Mouse (Mus musculus): ENCODE results near the gene Grpr.

Gene Grpr

DNA sequence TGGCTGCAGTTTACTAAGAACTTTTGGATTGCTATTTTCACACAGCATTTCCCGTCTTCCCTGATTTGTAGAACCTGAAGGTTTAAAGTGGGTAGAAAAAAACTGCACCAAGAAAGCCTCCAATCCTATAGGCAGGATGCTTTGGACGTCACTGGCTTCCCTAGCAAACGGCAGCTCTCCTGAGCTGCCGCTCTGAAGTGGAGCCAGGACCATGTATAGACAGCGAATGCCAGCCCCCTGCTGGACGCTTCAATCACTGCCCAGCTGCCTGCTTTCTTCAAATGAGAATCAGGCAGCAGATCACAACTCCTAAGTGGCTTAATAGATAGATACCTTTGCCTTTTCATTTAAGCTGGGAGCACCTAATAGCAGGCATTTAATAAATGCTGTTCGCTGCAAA is at the start of gene Grpr:
TSS of gene Grpr (minus strand) at position 12 of the 400 bp plus-strand sequence.
- in situ Hi-C loops (cut with MboI, MseI): loop anchor here (10.0 kb wide), 1 partner anchor 595 kb away; no protein-coding TSS in a partner anchor

DNA sequence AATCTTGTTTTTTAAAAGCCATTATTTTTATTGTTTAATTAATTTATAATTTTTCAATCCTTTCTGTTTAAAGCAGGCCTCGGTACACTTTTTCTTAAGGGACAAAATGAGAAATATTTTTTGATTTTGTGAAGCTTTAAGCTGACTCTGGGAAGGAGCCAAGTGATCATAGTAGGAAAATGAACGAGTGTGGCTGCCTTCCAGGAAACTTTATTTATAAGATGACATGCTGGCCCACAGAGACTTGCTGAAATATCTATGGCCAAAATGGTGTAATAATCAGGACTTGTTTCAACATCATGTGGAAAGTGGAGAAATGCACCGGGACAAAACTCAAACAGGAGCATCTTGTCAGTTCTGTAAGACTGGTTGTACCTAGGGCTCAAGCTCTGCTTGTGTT is 11.0 kb upstream of the Grpr start:
- in situ Hi-C loops (cut with MboI, MseI): no loop called here

DNA sequence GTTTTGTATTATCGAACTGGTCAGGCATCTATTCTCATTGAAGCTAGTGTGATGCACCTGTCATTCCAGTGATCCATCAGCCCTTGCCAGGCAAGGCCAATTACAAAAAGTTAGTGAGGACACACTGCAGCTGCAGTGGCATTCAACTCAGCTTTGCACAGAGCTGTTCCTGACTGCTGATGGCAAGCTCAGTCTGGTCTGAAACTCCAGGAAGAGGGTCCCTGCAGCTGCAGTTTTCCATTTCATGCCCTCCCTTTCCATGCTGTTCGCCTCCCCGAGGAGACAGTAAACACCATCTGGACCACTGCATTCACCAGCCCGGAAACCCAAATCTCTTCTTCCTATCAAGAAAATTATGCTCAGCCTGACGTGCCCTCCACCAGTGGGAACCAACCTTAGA is 2.4 kb downstream of the Grpr start:
- in situ Hi-C loops (cut with MboI, MseI): loop anchor here (10.0 kb wide), 1 partner anchor 592 kb away; no protein-coding TSS in a partner anchor

DNA sequence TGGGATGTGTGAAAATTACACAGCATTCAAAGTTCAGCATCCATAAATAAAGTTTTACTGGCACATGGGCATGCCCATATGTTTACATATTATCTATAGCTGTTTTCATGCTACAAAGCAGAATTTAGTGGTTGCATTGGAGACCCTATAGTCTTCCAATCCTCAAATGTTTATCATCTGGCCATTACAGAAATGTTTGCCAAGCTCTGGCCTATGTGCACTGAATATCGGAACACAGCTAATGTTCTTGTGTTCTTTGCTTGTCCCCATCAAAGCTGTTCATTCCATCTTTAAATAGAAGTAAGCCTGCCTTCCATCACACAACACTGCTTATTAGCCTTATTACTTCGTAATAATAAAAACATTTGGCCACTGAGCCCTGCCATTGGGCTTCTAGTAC is 16.6 kb downstream of the Grpr start:
- in situ Hi-C loops (cut with MboI, MseI): no loop called here

DNA sequence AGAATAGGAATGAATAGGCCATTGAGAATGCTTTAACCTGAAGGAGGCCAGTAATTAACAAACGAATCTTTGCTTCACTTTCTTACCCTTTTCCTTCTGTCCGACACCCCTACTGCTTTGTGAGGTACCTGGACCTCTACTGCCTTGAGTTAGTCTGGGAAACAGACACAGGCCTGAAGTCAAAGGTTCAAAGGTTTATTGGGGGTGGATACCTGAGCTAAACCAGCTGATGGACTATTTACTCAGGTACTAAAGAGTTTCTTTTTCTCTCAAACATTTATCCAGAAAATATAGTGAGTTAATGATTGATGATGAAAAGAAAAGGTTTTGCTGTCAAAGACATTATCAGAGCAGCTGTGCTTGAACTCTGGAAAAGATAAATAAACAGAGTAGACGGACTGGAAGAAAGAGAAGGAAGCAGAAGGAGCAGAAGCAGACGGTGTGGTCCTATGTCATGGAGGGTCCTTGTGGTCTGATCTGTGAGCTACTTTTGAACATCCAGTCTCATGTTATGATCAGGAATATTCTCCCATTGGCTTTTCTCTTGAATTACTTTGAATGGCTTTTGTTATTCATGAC is 30.4 kb downstream of the Grpr start:
- in situ Hi-C loops (cut with MboI, MseI): no loop called here

DNA sequence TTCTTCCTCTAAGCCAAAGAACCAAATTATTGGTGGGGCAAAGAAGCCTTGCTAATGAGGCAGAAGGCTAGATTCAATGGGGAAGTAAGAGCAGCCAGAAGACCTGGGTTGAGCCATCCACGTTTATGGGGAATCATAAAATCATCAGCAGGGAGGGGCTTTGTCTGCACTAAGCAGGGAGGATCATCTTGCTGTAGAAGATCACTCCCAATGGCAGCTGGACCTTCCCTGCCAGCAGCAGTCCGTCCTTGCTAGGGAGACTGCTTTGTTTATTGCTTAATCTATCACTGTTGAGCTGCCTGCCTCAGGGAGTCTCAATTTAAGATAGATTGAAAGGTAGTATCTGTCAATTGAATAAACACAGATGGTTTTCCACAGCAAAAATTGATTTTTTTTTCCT is 37.7 kb downstream of the Grpr start:
- in situ Hi-C loops (cut with MboI, MseI): no loop called here

DNA sequence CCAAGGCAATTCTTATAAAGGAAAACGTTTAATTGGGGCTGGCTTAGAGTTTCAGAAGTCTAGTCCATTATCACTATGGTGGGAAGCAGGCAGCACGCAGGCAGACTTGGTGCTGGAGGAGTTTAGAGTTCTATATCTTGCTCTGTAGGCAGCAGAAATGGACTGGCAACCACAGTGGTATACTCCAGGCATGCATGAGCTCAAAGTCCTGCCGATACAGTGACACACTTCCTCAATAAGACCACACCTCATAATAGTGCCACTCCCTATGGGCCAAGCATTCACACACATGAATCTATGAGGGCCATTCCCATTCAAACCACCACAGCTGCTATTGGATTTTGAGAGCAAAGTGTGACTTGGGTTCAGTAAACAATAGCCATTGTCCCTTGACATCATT is 47.4 kb downstream of the Grpr start:
- in situ Hi-C loops (cut with MboI, MseI): no loop called here

Measured in regulatory T cell (primary cell).